ENCODE assay signal across 9 mouse cellular contexts in the genomic region with DNA sequence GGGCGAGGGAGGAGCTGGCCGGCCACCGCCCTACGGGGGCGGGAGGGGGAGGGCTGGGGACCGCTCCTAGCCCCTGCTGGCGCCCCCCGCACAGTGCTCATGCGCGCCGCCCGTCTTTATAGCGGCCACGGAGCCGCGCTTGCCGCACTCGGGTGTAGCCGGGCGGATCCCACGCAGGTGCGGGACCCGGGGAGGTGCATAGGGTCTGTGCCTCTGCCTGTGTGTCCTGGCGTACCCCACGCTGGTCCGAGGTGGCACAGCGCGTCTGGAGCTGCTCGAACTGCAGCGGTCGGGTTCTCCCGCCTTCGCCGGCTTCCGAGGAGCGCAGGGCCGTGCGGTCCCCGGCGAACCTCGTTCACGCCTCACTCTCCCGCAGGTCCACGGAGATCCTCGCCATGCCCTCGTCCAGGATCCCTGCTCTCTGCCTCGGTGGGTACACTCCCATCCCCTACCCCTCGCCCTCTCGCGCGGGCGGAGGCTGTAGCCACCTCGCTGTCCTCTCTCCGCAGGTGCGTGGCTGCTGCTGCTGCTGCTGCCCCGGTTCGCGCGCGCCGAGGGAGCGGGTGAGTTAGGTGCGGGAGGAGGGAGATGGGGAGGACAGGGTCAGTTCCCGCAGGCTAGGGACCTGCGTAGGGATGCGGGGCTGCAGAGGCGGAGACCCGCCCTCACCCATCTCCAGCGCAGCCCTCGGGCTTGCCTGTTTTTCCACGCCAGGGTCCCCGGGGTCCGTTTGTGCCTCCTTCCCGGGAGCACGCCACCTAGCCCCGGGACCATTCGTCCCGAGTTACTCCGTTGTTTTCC. TPM values are rescaled to one million over a fixed set of nuclear protein-coding genes. Genes with fewer than 3 reads are reported as not detected.
DNase-seq lines count a peak whose midpoint lies in the region; ATAC-seq and TF ChIP-seq lines count a peak whose summit lies in the region.
"Had no signal": no experiment of that assay in that cellular context is flagged by ENCODE, and none has a peak within 500 bp of the region (broad histone marks: within the 10 kb centered on the region; RNA-seq: fewer than 3 reads in every experiment).

A gene (plus strand): TSS at position 113 of the 801 bp plus-strand sequence.

- peak; percentile 40 for DNase-seq in gastrocnemius, adult 2 months
- DNase-seq in gastrocnemius, postnatal 36 days, result no peak
- DNase-seq in CD4-positive helper T cell, adult 2 months (ENCODE audit: low read depth, low spot score), result peak; percentile 8
- DNase-seq in cerebellum, postnatal 10 days, result peak; percentile 41 to 46
- DNase-seq in kidney, postnatal 4 days, result peak; percentile 23 to 49

- peak; percentile 69 for ATAC-seq in heart, embryonic 12.5 days (ENCODE audit: insufficient number of reproducible peaks, low FRiP score)
- peak; percentile 93 for ATAC-seq in midbrain, embryonic 13.5 days

- no peak for TF ChIP-seq POLR2A in testis, adult 2 months (IDR thresholded peaks at IDR 0.05; ENCODE audit: control insufficient read depth, low read depth, low read length)

- peaks cover 14% of the 10 kb centered on the region; the same call in 1 of the 2 replicates for H3K4me1 ChIP-seq in heart, embryonic 12.5 days (replicated peaks)
- peaks cover 21% of the 10 kb centered on the region for H3K4me1 ChIP-seq in midbrain, embryonic 13.5 days (replicated peaks)
- peaks cover 7% of the 10 kb centered on the region for H3K4me1 ChIP-seq in testis, adult 2 months (ENCODE audit: control insufficient read depth, insufficient read depth, low read length)

- H3K4me2 ChIP-seq in heart, embryonic 12.5 days, result peak within 1 kb of the TSS; percentile 98
- peak within 1 kb of the TSS; percentile 98 for H3K4me2 ChIP-seq in midbrain, embryonic 13.5 days (replicated peaks)

- peaks cover 51% of the 10 kb centered on the region for H3K27me3 ChIP-seq in heart, embryonic 12.5 days (replicated peaks)
- H3K27me3 ChIP-seq in midbrain, embryonic 13.5 days, result peaks cover 57% of the 10 kb centered on the region
- no peaks in the 10 kb centered on the region; the same call in 1 of the 2 replicates for H3K27me3 ChIP-seq in testis, adult 2 months (ENCODE audit: control insufficient read depth, insufficient read depth, low read length)

- WGBS in heart, embryonic 12.5 days, result under 1% methylated on average over 69 of the region's 79 CpGs
- under 1% methylated on average over 68 of the region's 79 CpGs for WGBS in midbrain, embryonic 13.5 days

- H3K9me3 ChIP-seq in heart, embryonic 12.5 days (replicated peaks), result no peaks in the 10 kb centered on the region
- no peaks in the 10 kb centered on the region for H3K9me3 ChIP-seq in midbrain, embryonic 13.5 days

- intact Hi-C loops in gastrocnemius, adult 2 months (cut with DNase I), result loop anchor here (10.0 kb wide), 1 partner anchor 149 kb away; no protein-coding TSS in a partner anchor
- intact Hi-C loops in gastrocnemius, postnatal 36 days (cut with DNase I), result no loop called here

- H3K36me3 ChIP-seq in heart, embryonic 12.5 days, result no peaks in the 10 kb centered on the region
- no peaks in the 10 kb centered on the region for H3K36me3 ChIP-seq in midbrain, embryonic 13.5 days
- no peaks in the 10 kb centered on the region for H3K36me3 ChIP-seq in testis, adult 2 months (ENCODE audit: control insufficient read depth, insufficient read depth, low read length)

- no peak within 1 kb of the TSS for H3K27ac ChIP-seq in gastrocnemius, adult 2 months
- no peak within 1 kb of the TSS for H3K27ac ChIP-seq in heart, embryonic 12.5 days (ENCODE audit: poor library complexity, severe bottlenecking)
- H3K27ac ChIP-seq in midbrain, embryonic 13.5 days, result no peak within 1 kb of the TSS
- no peak within 1 kb of the TSS for H3K27ac ChIP-seq in testis, adult 2 months (ENCODE audit: control insufficient read depth, insufficient read depth, low read depth, low read length)

- TF ChIP-seq CTCF in gastrocnemius, adult 2 months (IDR thresholded peaks at IDR 0.05), result no peak
- TF ChIP-seq CTCF in testis, adult 2 months (IDR thresholded peaks at IDR 0.05; ENCODE audit: control insufficient read depth, insufficient read depth, insufficient replicate concordance, low read depth, low read length), result no peak

- peak within 1 kb of the TSS; percentile 78 for H3K4me3 ChIP-seq in gastrocnemius, adult 2 months
- H3K4me3 ChIP-seq in heart, embryonic 12.5 days, result peak within 1 kb of the TSS; percentile 62
- H3K4me3 ChIP-seq in midbrain, embryonic 13.5 days (replicated peaks), result peak within 1 kb of the TSS; percentile 75
- H3K4me3 ChIP-seq in testis, adult 2 months (ENCODE audit: control insufficient read depth, low read depth, low read length), result peak within 1 kb of the TSS; percentile 75

- peak within 1 kb of the TSS; percentile 62 for H3K9ac ChIP-seq in heart, embryonic 12.5 days
- peak within 1 kb of the TSS; percentile 74 for H3K9ac ChIP-seq in midbrain, embryonic 13.5 days (replicated peaks)

RNA-seq across cellular contexts. Expression of the gene that starts here (rescaled TPM):
- under 1 TPM in 1 of 2 experiments, not detected in 1; 0.33 TPM for total RNA-seq in gastrocnemius, adult 2 months (2021)
- under 1 TPM in 1 of 2 experiments, not detected in 1; 0.18 TPM for total RNA-seq in gastrocnemius, postnatal 36 days (2021)
- 1.1 and 3.3 TPM in 2 replicates for polyA plus RNA-seq in heart, embryonic 12.5 days (2016; fragmentation: Nextera tagmentation; extraction: Ambion mirVana)
- polyA plus RNA-seq in midbrain, embryonic 13.5 days (2015; fragmentation: Nextera tagmentation; extraction: Ambion mirVana), result 6.7 TPM in 2 replicates
- polyA plus RNA-seq in testis, adult 2 months (2012; rRNA removed), result 0.28 and 0.47 TPM in 2 replicates
- total RNA-seq: MEL had no signal

Comparison
In these comparisons a context has a peak if more than half of its experiments do, and no peak if none do; other contexts are left out.
1. Peak in DNase-seq and H3K4me3 ChIP-seq in gastrocnemius, adult 2 months; RNA of the gene not detected or under 1 TPM.
2. DNase-seq: peak in CD4-positive helper T cell, adult 2 months (single experiment), cerebellum, postnatal 10 days (2 of 2) and kidney, postnatal 4 days (2 of 2); none in gastrocnemius, postnatal 36 days (0 of 2).
3. Peak in every context shown above with its lines, with median percentiles within 50 percentile points of each other: H3K4me3 ChIP-seq.